Mouse (Mus musculus) liver, adult 2 months (tissue): ENCODE measurements around the gene Ralgapa1.

Source experiments
- CTCF ChIP-seq: fragments of 200-500 bp; IDR thresholded peaks from 2 replicates; pipeline ENCODE4 v1.5.1; 2011; ENCODE audit warnings: low read depth, low read length, control low read depth
- POLR2A ChIP-seq: fragments of 200-500 bp; IDR thresholded peaks from 2 replicates; pipeline ENCODE4 v1.6.1; 2011; ENCODE audit warnings: low read length, control low read depth; ENCODE audit not compliant: insufficient read depth; ENCODE audit errors: extremely low read depth

DNA sequence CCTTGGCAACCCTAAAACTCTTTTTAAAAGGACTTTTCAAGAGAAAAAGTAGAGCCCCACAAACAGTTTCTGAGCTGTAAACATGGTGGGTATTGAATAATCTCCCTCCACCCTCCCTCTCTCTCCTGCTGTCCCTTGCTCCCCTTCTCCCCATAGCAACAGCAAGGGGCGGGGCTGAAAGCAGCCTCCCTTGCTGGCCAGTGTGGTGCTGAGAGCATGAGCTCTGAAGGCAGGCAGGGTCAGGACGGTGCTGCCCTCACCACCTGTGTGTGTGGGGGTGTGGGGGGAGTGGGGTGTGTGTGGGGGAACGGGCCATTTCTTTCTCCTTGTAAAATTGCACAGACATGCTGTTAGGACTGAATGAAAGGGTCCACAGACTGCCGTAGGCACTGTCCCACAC is 213.1 kb downstream of the Ralgapa1 start:
- TF ChIP-seq CTCF, result no peak
- TF ChIP-seq POLR2A, result no peak
